Mouse (Mus musculus) MEL (cell line): ENCODE measurements around the gene Slfn5. TPM values are rescaled to one million over a fixed set of nuclear protein-coding genes. Genes with fewer than 3 reads are reported as not detected.
"Not testable (repeated sequence)": the region's sequence is repeated elsewhere in the genome, so short reads cannot be mapped to it uniquely, and the experiment has no call there.

Experiments used
- DNase-seq: peaks from one replicate; pipeline ENCODE4 v3.0.0; 2011; ENCODE audit warnings: low read depth, low spot score
- H3K27ac ChIP-seq: 2 replicates; pipeline ENCODE4 v1.5.1; 2012; ENCODE audit warnings: low read depth, mild to moderate bottlenecking, control low read depth, low read length, moderate library complexity; ENCODE audit not compliant: control insufficient read depth
- H3K27me3 ChIP-seq, 2 experiments: fragments of 150-350 bp in 1 of 2; sonication (generic) in 1 of 2; 2 replicates each; pipeline ENCODE4 v1.6.1; 2012; ENCODE audit warnings: low read length in 2 of 2, mild to moderate bottlenecking in 2 of 2, improper control_type of control experiment in 1 of 2, moderate library complexity in 1 of 2; ENCODE audit not compliant: insufficient read depth in 2 of 2, control insufficient read depth in 1 of 2
- H3K36me3 ChIP-seq, 2 experiments: 2 replicates each; pipeline ENCODE4 v1.6.1; 2012 to 2014; ENCODE audit warnings: low read length in 2 of 2, improper control_type of control experiment in 1 of 2, inconsistent platforms in 1 of 2, mild to moderate bottlenecking in 1 of 2; ENCODE audit not compliant: insufficient read depth in 2 of 2, control insufficient read depth in 1 of 2
- H3K4me1 ChIP-seq, 2 experiments: fragments of 150-350 bp in 1 of 2; sonication (generic) in 1 of 2; 2 replicates each; pipeline ENCODE4 v1.6.1; 2012; ENCODE audit warnings: low read length in 2 of 2, improper control_type of control experiment in 1 of 2, mild to moderate bottlenecking in 1 of 2; ENCODE audit not compliant: insufficient read depth in 2 of 2, control insufficient read depth in 1 of 2
- H3K4me3 ChIP-seq, 2 experiments: fragments of 150-350 bp in 1 of 2; sonication (generic) in 1 of 2; 2 replicates each; pipeline ENCODE4 v1.5.1; 2012; ENCODE audit warnings: low read depth in 2 of 2, low read length in 2 of 2, mild to moderate bottlenecking in 2 of 2, moderate library complexity in 2 of 2, control low read depth in 1 of 2, improper control_type of control experiment in 1 of 2; ENCODE audit not compliant: control insufficient read depth in 1 of 2, insufficient read depth in 1 of 2
- H3K79me2 ChIP-seq: 2 replicates; pipeline ENCODE4 v1.6.1; 2012; ENCODE audit warnings: mild to moderate bottlenecking, low read length, moderate library complexity; ENCODE audit not compliant: control insufficient read depth, poor library complexity, insufficient read depth
- H3K9ac ChIP-seq: 2 replicates; pipeline ENCODE4 v1.6.1; 2012; ENCODE audit warnings: low read depth, mild to moderate bottlenecking, control low read depth, low read length, moderate library complexity; ENCODE audit not compliant: control insufficient read depth, poor library complexity, severe bottlenecking
- H3K9me3 ChIP-seq: fragments of 150-350 bp; sonication (generic); replicated peaks from 2 replicates; pipeline ENCODE4 v1.6.1; 2012; ENCODE audit warnings: mild to moderate bottlenecking, low read length, improper control_type of control experiment, moderate library complexity; ENCODE audit not compliant: insufficient read depth
- BHLHE40 ChIP-seq: IDR thresholded peaks from 2 replicates; pipeline ENCODE4 v1.6.1; 2012; ENCODE audit warnings: low read depth, mild to moderate bottlenecking, inconsistent platforms, low read length, improper control_type of control experiment, borderline replicate concordance
- CHD2 ChIP-seq: IDR thresholded peaks from 2 replicates; pipeline ENCODE4 v1.6.1; 2011; ENCODE audit warnings: low read length, improper control_type of control experiment
- EP300 ChIP-seq, 2 experiments: IDR thresholded peaks; 2 replicates each; pipeline ENCODE4 v1.6.1; 2011; ENCODE audit warnings: improper control_type of control experiment in 2 of 2, low read length in 2 of 2, low read depth in 1 of 2, mild to moderate bottlenecking in 1 of 2
- ETS1 ChIP-seq: IDR thresholded peaks from 2 replicates; pipeline ENCODE4 v1.6.1; 2012; ENCODE audit warnings: low read depth, mild to moderate bottlenecking, inconsistent platforms, low read length, improper control_type of control experiment, moderate library complexity
- GABPA ChIP-seq: IDR thresholded peaks from 2 replicates; pipeline ENCODE4 v1.6.1; 2012; ENCODE audit warnings: low read depth, mild to moderate bottlenecking, inconsistent platforms, low read length, improper control_type of control experiment, moderate library complexity
- JUND ChIP-seq: IDR thresholded peaks from 2 replicates; pipeline ENCODE4 v1.6.1; 2011; ENCODE audit warnings: low read depth, mild to moderate bottlenecking, improper control_type of control experiment, low read length
- MAX ChIP-seq: IDR thresholded peaks from 2 replicates; pipeline ENCODE4 v1.6.1; 2011; ENCODE audit warnings: low read length, improper control_type of control experiment
- MEF2A ChIP-seq: IDR thresholded peaks from 2 replicates; pipeline ENCODE4 v1.6.1; 2014; ENCODE audit warnings: low read depth, mild to moderate bottlenecking, inconsistent platforms, low read length, improper control_type of control experiment; ENCODE audit not compliant: poor library complexity, insufficient replicate concordance, severe bottlenecking; ENCODE audit errors: extremely low read depth
- MYB ChIP-seq: IDR thresholded peaks from 2 replicates; pipeline ENCODE4 v1.6.1; 2011; ENCODE audit warnings: mild to moderate bottlenecking, low read depth, low read length, improper control_type of control experiment
- POLR2A ChIP-seq, 2 experiments: IDR thresholded peaks; 2 replicates each; pipeline ENCODE4 v1.6.1; 2011 to 2012; ENCODE audit warnings: low read length in 2 of 2, mild to moderate bottlenecking in 2 of 2, control low read depth in 1 of 2, improper control_type of control experiment in 1 of 2, low read depth in 1 of 2, moderate library complexity in 1 of 2; ENCODE audit not compliant: control insufficient read depth in 1 of 2, insufficient read depth in 1 of 2, poor library complexity in 1 of 2
- RAD21 ChIP-seq: IDR thresholded peaks from 2 replicates; pipeline ENCODE4 v1.6.1; 2011; ENCODE audit warnings: mild to moderate bottlenecking, low read depth, low read length, improper control_type of control experiment
- SIN3A ChIP-seq: IDR thresholded peaks from 2 replicates; pipeline ENCODE4 v1.6.1; 2012; ENCODE audit warnings: low read length, improper control_type of control experiment, inconsistent platforms
- TAL1 ChIP-seq: IDR thresholded peaks from 2 replicates; pipeline ENCODE4 v1.6.1; 2012; ENCODE audit warnings: mild to moderate bottlenecking, inconsistent platforms, low read length, moderate library complexity, mixed read lengths
- TBP ChIP-seq: IDR thresholded peaks from 2 replicates; pipeline ENCODE4 v1.8.0; 2011; ENCODE audit warnings: low read depth, low read length, improper control_type of control experiment
- ZMIZ1 ChIP-seq: IDR thresholded peaks from 2 replicates; pipeline ENCODE4 v1.6.1; 2012; ENCODE audit warnings: low read depth, mild to moderate bottlenecking, inconsistent platforms, low read length, improper control_type of control experiment, moderate library complexity
- polyA plus RNA-seq, 2 experiments: library from polyadenylated mRNA; stranded (reverse) in 1 of 2; unstranded in 1 of 2; fragments of >175 nt in 1 of 2; fragments of >200 nt in 1 of 2; gene quantifications; 2 replicates each; pipeline versions ENCODE4 v1.2.1 to v1.2.4; 2012; ENCODE audit warnings: low replicate concordance in 2 of 2, low read depth in 1 of 2; ENCODE audit not compliant: insufficient read length in 2 of 2, insufficient read depth in 1 of 2, missing spikeins in 1 of 2
- total RNA-seq: library from RNA; depleted of rRNA; stranded (reverse); fragments of 300-350 nt; gene quantifications from 2 replicates; pipeline ENCODE4 v1.2.3, GENCODE M21; 2012

Gene Slfn5
- total and polyA plus RNA-seq, 3 experiments = 0.67 to 3.6 TPM; not detected in 1

DNA sequence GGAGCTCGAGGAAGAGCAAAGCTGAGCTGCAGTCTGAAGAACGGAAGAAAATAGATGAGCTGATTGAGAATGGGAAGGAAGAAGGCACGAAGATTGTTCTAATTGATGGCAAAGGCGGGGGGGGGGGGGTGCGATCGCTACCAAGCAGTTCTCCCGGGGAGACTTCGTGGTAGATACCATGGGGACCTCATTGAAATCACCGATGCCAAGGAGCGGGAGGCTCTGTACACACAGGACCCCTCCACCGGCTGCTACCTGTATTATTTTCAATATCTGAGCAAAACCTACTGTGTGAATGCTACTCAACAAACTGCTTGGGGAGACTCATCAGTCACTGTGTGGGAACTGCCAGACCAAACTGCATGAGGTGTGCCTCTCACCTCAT lies 20.4 kb downstream of the Slfn5 start:
- Histone ChIP-seq H3K36me3 (no peaks in the 10 kb centered on the region), H3K27ac (no peak overlapping the region), H3K4me1 (no peaks in the 10 kb centered on the region), H3K9me3 (no peaks in the 10 kb centered on the region), H3K9ac (no peak overlapping the region), H3K4me3 (no peak overlapping the region), H3K27me3 (peaks cover 23 to 36% of the 10 kb centered on the region in 2 experiments), H3K79me2 (no peaks in the 10 kb centered on the region)
- TF ChIP-seq POLR2A (IDR thresholded peaks at IDR 0.05; ENCODE audit: control insufficient read depth in 1 of 2, insufficient read depth in 1 of 2, low read depth in 1 of 2, low read length in 2 of 2, poor library complexity in 1 of 2) (no peak), EP300 (IDR thresholded peaks at IDR 0.05; ENCODE audit: low read depth in 1 of 2, low read length in 2 of 2) (no peak), SIN3A (no peak), RAD21 (no peak), TBP (no peak), MYB (no peak), TAL1 (no peak), JUND (no peak), MEF2A (no peak), CHD2 (no peak), BHLHE40 (no peak), GABPA (no peak), MAX (no peak)
- no peak for DNase-seq

DNA sequence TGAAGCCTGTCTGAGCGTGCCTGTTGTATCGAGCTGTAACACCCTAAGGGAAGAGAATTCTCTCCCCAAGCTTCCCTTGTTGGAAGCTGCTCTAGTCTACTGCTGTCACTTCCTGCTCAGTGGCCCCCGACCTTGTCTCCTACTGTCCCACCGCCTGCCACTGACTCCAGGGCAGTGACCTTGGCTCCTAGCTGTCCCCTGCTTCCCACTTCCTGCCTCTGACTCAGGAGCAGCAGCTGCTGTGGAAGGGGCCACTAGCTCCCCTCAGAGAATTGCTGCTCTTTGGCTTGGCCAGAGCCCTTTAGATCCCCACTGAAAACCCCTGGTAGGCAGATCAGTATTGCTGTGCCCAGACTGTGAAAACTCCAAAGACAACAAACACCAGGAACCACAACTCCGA lies 22.8 kb downstream of the Slfn5 start:
- H3K4me3 ChIP-seq = no peak overlapping the region
- H3K36me3 ChIP-seq = no peaks in the 10 kb centered on the region
- no peak for TF ChIP-seq ZMIZ1
- TF ChIP-seq ETS1 = no peak
- no peaks in the 10 kb centered on the region for H3K4me1 ChIP-seq
- no peak overlapping the region for H3K27ac ChIP-seq
- no peaks in the 10 kb centered on the region for H3K79me2 ChIP-seq
- peaks cover 17 to 19% of the 10 kb centered on the region in 2 experiments for H3K27me3 ChIP-seq
- no peak for DNase-seq
- H3K9ac ChIP-seq = no peak overlapping the region
- H3K9me3 ChIP-seq = no peaks in the 10 kb centered on the region

DNA sequence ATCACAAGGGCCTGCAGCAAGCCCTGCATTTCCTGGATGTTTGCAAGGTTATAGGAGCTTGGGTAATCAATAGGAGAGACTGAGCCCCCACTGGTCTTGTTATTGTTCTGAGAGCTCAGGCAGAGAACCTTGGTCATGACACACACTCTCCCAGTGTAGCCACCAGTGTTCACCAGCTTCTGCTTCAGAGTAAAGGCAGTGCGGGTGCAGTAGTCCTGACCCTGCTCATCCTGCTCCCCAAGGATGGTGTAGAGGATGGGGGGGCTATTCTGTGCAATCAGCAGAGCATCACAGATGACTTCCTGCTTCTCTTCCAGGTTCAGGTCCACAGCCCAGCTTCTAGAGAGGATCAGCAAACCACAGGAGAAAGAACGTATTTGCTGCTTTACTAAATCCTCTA lies 31.3 kb downstream of the Slfn5 start:
- H3K4me3 ChIP-seq, DNase-seq, H3K79me2 ChIP-seq, H3K36me3 ChIP-seq, H3K27me3 ChIP-seq, H3K9ac ChIP-seq, H3K27ac ChIP-seq, H3K4me1 ChIP-seq, H3K9me3 ChIP-seq: not testable (repeated sequence)
